Mouse (Mus musculus) mammary gland, adult 2 months (tissue): ENCODE measurements around the gene Mas1. TPM values are rescaled to one million over a fixed set of nuclear protein-coding genes. Genes with fewer than 3 reads are reported as not detected.

ENCODE experiments used
- polyA plus RNA-seq: library from polyadenylated mRNA; depleted of rRNA; stranded (reverse); fragments of >200 nt; gene quantifications from 2 replicates; pipeline ENCODE4 v1.2.3, GENCODE M21; 2012; ENCODE audit warnings: low replicate concordance; rRNA removed

Mas1 gene
- 0.17 and 0.47 TPM in 2 replicates for polyA plus RNA-seq

GRCm38 (mm10) chr17:12868043-12868442, at the start of gene Mas1:
Gene Mas1 (minus strand): TSS chr17:12868143.

DNA sequence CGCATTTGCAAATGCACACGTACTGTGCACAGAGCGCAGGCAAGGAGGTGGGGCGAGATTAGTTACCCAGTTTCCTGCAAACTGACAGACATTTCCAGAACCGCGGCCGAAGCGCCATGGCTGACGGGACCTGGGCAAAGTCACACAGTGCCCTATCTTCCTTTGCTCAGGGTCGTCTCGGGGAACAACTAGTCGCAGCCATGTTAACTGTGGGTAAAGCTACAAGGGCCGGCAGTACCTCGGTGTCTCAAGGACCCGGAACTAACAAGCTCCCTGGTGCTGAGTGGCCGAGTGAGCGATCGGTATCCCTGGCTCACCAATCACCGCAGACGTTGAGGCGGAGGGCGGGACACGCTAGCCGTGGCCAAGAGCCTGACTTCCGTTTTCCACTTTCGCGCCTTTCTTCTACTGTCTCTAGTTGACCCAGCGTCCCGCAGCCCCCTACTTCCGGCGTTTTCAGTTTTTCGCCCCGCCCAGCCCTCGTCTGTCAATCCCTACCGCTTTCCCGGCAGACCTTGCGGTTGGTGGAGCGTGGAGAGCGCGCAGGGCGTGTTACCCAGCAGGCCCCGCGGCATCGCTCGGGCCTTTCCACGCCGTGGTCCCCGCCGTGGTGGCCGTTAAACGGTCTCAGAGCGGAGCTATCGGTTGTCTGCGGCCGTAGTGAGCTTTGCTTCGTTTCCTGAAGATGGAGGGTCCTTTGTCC, 48.1 kb upstream of the Mas1 start, which contains the start of gene Mrpl18:
Gene Mrpl18, minus strand, starts transcription at position 465 of the 703 bp plus-strand sequence.

GRCm38 (mm10) chr17:12915488-12915880, 47.5 kb upstream of the Mas1 start, which contains the start of gene Tcp1:
Gene Tcp1 (plus strand): TSS chr17:12915701.

GRCm38 (mm10) chr17:12909361-12910280, 41.7 kb upstream of the Mas1 start, which contains the start of gene Pnldc1:
Gene Pnldc1 (minus strand): TSS chr17:12910230.

DNA sequence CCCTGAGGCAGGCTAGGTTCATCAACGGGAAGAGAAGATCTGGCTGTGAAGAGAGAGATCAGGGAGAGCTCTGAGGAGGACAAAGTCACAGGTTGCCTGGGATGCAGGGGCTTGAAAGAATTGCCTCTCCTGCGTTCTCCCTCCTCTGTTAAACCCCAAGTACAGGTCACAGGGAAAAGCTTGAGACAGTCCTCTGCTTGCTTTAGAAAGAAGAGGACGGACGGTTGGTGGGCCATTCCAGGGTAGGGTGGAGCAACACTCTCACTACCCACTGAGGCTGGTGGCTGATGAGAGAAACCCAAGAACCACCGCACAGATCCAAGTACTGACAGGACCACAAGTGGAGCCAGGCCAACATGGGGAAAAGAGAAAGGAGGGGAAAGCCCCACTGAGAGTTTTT, 7.8 kb upstream of the Mas1 start, which contains the start of gene Mrgprh:
Gene Mrgprh, plus strand, starts transcription at position 301 of the 400 bp plus-strand sequence.

Other genes with a start within 250 kb of the Mas1 start
- 1.3 TPM in 1 of 2 replicates, not detected in the other for gene Slc22a1, start 192.3 kb downstream of the Mas1 start, polyA plus RNA-seq
- 24.6 and 25.9 TPM in 2 replicates for gene Igf2r, start 98.5 kb downstream of the Mas1 start, polyA plus RNA-seq
- 0.39 and 2.3 TPM in 2 replicates for gene Mrgprh, start 7.9 kb upstream of the Mas1 start, polyA plus RNA-seq
- 5.4 and 9.0 TPM in 2 replicates for gene Pnldc1, start 42.1 kb upstream of the Mas1 start, polyA plus RNA-seq
- 33.7 and 62.6 TPM in 2 replicates for gene Tcp1, start 47.6 kb upstream of the Mas1 start, polyA plus RNA-seq
- 21.4 and 30.4 TPM in 2 replicates for gene Mrpl18, start 48.2 kb upstream of the Mas1 start, polyA plus RNA-seq
- 0.80 and 1.0 TPM in 2 replicates for gene Acat3, start 72.5 kb upstream of the Mas1 start, polyA plus RNA-seq
- 34.6 and 51.4 TPM in 2 replicates for gene Acat2, start 92.6 kb upstream of the Mas1 start, polyA plus RNA-seq
- gene Wtap, start 126.0 kb upstream of the Mas1 start, polyA plus RNA-seq, result 11.8 and 17.5 TPM in 2 replicates
- gene Sod2, start 138.7 kb upstream of the Mas1 start, polyA plus RNA-seq, result 428 and 898 TPM in 2 replicates
- 0.17 and 0.27 TPM in 2 replicates for gene Gpr31b, start 184.2 kb upstream of the Mas1 start, polyA plus RNA-seq
- gene Tcp10b, start 193.0 kb upstream of the Mas1 start, polyA plus RNA-seq, result 0.08 and 0.10 TPM in 2 replicates